In genomic region chr6:48706130-48706529, GRCm38 (mm10) we compare ENCODE assay signal across 14 mouse cellular contexts. TPM values are rescaled to one million over a fixed set of nuclear protein-coding genes. Genes with fewer than 3 reads are reported as not detected.
DNase-seq lines count a peak whose midpoint lies in the region; ATAC-seq and TF ChIP-seq lines count a peak whose summit lies in the region.
"Had no signal": no experiment of that assay in that cellular context is flagged by ENCODE, and none has a peak within 500 bp of the region (broad histone marks: within the 10 kb centered on the region; RNA-seq: fewer than 3 reads in every experiment).

No protein-coding gene starts in this region.

- 35% methylated on average over 3 of the region's 3 CpGs for WGBS in heart, embryonic 16.5 days
- WGBS in lung, postnatal 0 days: 24% methylated on average over 3 of the region's 3 CpGs
- 60% methylated on average over 3 of the region's 3 CpGs for WGBS in small intestine, adult 2 months

- peak overlapping the region; percentile 54 for H3K9ac ChIP-seq in heart, embryonic 16.5 days (ENCODE audit: low read length)
- peak overlapping the region; percentile 52; the same call in 1 of the 2 replicates for H3K9ac ChIP-seq in lung, postnatal 0 days (replicated peaks; ENCODE audit: low read depth)
- H3K9ac ChIP-seq: forebrain, embryonic 13.5 days had no signal

- no peak for TF ChIP-seq POLR2A in small intestine, adult 2 months (IDR thresholded peaks at IDR 0.05; ENCODE audit: low read depth, low read length)

- peak overlapping the region; percentile 38 for H3K4me3 ChIP-seq in heart, embryonic 16.5 days (ENCODE audit: low read length)
- H3K4me3 ChIP-seq in lung, postnatal 0 days (ENCODE audit: low read depth, low read length): peak overlapping the region; percentile 24; the same call in 1 of the 2 replicates
- H3K4me3 ChIP-seq in brown adipose tissue, adult 24 weeks (ENCODE audit: insufficient read depth, low read depth, low read length): peak overlapping the region; percentile 72
- peak overlapping the region; percentile 52 for H3K4me3 ChIP-seq in small intestine, adult 2 months (ENCODE audit: low read depth, low read length)
- H3K4me3 ChIP-seq: forebrain, embryonic 13.5 days had no signal

- peaks cover 4% of the 10 kb centered on the region; the same call in 1 of the 2 replicates for H3K36me3 ChIP-seq in heart, embryonic 16.5 days (ENCODE audit: control insufficient read depth, insufficient read depth)
- H3K36me3 ChIP-seq in lung, postnatal 0 days (ENCODE audit: insufficient read depth, low read length): no peaks in the 10 kb centered on the region
- peaks cover 4% of the 10 kb centered on the region for H3K36me3 ChIP-seq in small intestine, adult 2 months (ENCODE audit: control insufficient read depth, insufficient read depth, low read length)

- no peak; the same call in 1 of the 2 replicates for ATAC-seq in heart, embryonic 16.5 days (replicated peaks; ENCODE audit: extremely low read depth, insufficient read depth, low FRiP score)
- ATAC-seq in lung, postnatal 0 days: no peak
- no peak for ATAC-seq in frontal cortex, adult (ENCODE audit: low TSS enrichment)
- ATAC-seq: forebrain, embryonic 13.5 days had no signal

- H3K9me3 ChIP-seq in heart, embryonic 16.5 days (replicated peaks; ENCODE audit: control insufficient read depth, low read length): no peaks in the 10 kb centered on the region; the same call in 1 of the 2 replicates
- H3K9me3 ChIP-seq in lung, postnatal 0 days (ENCODE audit: low read length): no peaks in the 10 kb centered on the region
- H3K9me3 ChIP-seq: forebrain, embryonic 13.5 days had no signal

- H3K4me1 ChIP-seq in heart, embryonic 16.5 days (ENCODE audit: control insufficient read depth, insufficient read depth, low read length): no peaks in the 10 kb centered on the region
- H3K4me1 ChIP-seq in lung, postnatal 0 days (ENCODE audit: insufficient read depth, low read depth, low read length): no peaks in the 10 kb centered on the region
- peaks cover 22% of the 10 kb centered on the region for H3K4me1 ChIP-seq in brown adipose tissue, adult 24 weeks (ENCODE audit: control insufficient read depth, insufficient read depth, insufficient read length, low read length)
- H3K4me1 ChIP-seq in small intestine, adult 2 months (ENCODE audit: control insufficient read depth, insufficient read depth, insufficient read length, low read length): no peaks in the 10 kb centered on the region
- H3K4me1 ChIP-seq: forebrain, embryonic 13.5 days had no signal

- DNase-seq in heart, postnatal 10 days: no peak
- DNase-seq in lung, postnatal 0 days (ENCODE audit: low spot score): no peak
- DNase-seq in lung, postnatal 14 days: no peak
- DNase-seq in layer of hippocampus, postnatal 25 days (ENCODE audit: extremely low spot score in 1 of 2, low spot score in 1 of 2): no peak
- DNase-seq: cerebellum, adult 9-10 months; thymus, postnatal 4 days had no signal

- peak overlapping the region; percentile 73 for H3K27ac ChIP-seq in heart, embryonic 16.5 days (ENCODE audit: low read length)
- H3K27ac ChIP-seq in lung, postnatal 0 days (ENCODE audit: low read length): peak overlapping the region; percentile 76
- H3K27ac ChIP-seq in brown adipose tissue, adult 24 weeks (replicated peaks; ENCODE audit: low read depth, low read length): peak overlapping the region; percentile 98
- peak overlapping the region; percentile 78 for H3K27ac ChIP-seq in small intestine, adult 2 months (ENCODE audit: insufficient read depth, low read depth, low read length)
- H3K27ac ChIP-seq: forebrain, embryonic 13.5 days had no signal

- H3K27me3 ChIP-seq in heart, embryonic 16.5 days (ENCODE audit: control insufficient read depth, insufficient read depth, low read length): no peaks in the 10 kb centered on the region
- no peaks in the 10 kb centered on the region for H3K27me3 ChIP-seq in lung, postnatal 0 days (replicated peaks; ENCODE audit: insufficient read depth, low read length)
- H3K27me3 ChIP-seq in small intestine, adult 2 months (ENCODE audit: control insufficient read depth, insufficient read depth, low read length): no peaks in the 10 kb centered on the region
- H3K27me3 ChIP-seq: forebrain, embryonic 13.5 days had no signal

- no peak for TF ChIP-seq CTCF in lung, postnatal 0 days (IDR thresholded peaks at IDR 0.05)
- no peak for TF ChIP-seq CTCF in small intestine, adult 2 months (IDR thresholded peaks at IDR 0.05; ENCODE audit: extremely low read depth, insufficient read length, insufficient replicate concordance, low read depth, low read length)

- intact Hi-C loops in heart, postnatal 10 days (cut with DNase I): loop anchor here (2.0 kb wide), 2 partner anchors 41 to 59 kb away; partner anchors contain the start of genes Gimap5 and Gimap8

- TF ChIP-seq EP300 in lung, postnatal 0 days (IDR thresholded peaks at IDR 0.05): no peak

- H3K4me2 ChIP-seq in heart, embryonic 16.5 days (ENCODE audit: low read depth, low read length): peak overlapping the region; percentile 43
- H3K4me2 ChIP-seq in lung, postnatal 0 days (replicated peaks; ENCODE audit: low read depth, low read length): peak overlapping the region; percentile 34
- H3K4me2 ChIP-seq: forebrain, embryonic 13.5 days had no signal

RNA-seq across cellular contexts. Expression of gene Gimap6, which starts 1.9 kb away (rescaled TPM):
- 42.5 and 46.8 TPM in 2 replicates for polyA plus RNA-seq in heart, embryonic 16.5 days (2015; fragmentation: Nextera tagmentation; extraction: Ambion mirVana)
- total RNA-seq in heart, postnatal 10 days (2021): 10 to 100 TPM; 73.8 to 74.5 TPM
- polyA plus RNA-seq in lung, postnatal 0 days (2015; fragmentation: Nextera tagmentation; extraction: Ambion mirVana): 75.4 and 91.2 TPM in 2 replicates
- polyA plus RNA-seq in brown adipose tissue, adult 24 weeks (2012; ENCODE audit: insufficient read depth, insufficient read length, missing spikeins): 27.2 and 40.0 TPM in 2 replicates
- 2.0 and 5.0 TPM in 2 replicates for polyA plus RNA-seq in small intestine, adult 2 months (2012; rRNA removed)
- total RNA-seq in layer of hippocampus, postnatal 25 days (2021): 1 to 10 TPM; 4.9 to 5.2 TPM

RNA-seq across cellular contexts. Expression of gene Gm28053, which starts 12.3 kb away (rescaled TPM):
- 2.3 and 5.2 TPM in 2 replicates for polyA plus RNA-seq in heart, embryonic 16.5 days (2015; fragmentation: Nextera tagmentation; extraction: Ambion mirVana)
- total RNA-seq in heart, postnatal 10 days (2021): 1 to 10 TPM; 5.0 to 6.6 TPM
- 2.2 and 6.0 TPM in 2 replicates for polyA plus RNA-seq in lung, postnatal 0 days (2015; fragmentation: Nextera tagmentation; extraction: Ambion mirVana)
- not detected in 2 replicates for polyA plus RNA-seq in brown adipose tissue, adult 24 weeks (2012; ENCODE audit: insufficient read depth, insufficient read length, missing spikeins)
- polyA plus RNA-seq in small intestine, adult 2 months (2012; rRNA removed): not detected in 2 replicates
- 1 to 10 TPM in 1 of 2 experiments, not detected in 1; 1.1 TPM for total RNA-seq in layer of hippocampus, postnatal 25 days (2021)
- total RNA-seq: left cerebral cortex, postnatal 36 days had no signal
- polyA plus RNA-seq: embryonic facial prominence, embryonic 11.5 days had no signal

RNA-seq across cellular contexts. Expression of gene Gimap7, which starts 12.3 kb away (rescaled TPM):
- 0.43 TPM in 1 of 2 replicates, not detected in the other for polyA plus RNA-seq in heart, embryonic 16.5 days (2015; fragmentation: Nextera tagmentation; extraction: Ambion mirVana)
- total RNA-seq in heart, postnatal 10 days (2021): not detected
- 0.14 and 0.21 TPM in 2 replicates for polyA plus RNA-seq in lung, postnatal 0 days (2015; fragmentation: Nextera tagmentation; extraction: Ambion mirVana)
- not detected in 2 replicates for polyA plus RNA-seq in brown adipose tissue, adult 24 weeks (2012; ENCODE audit: insufficient read depth, insufficient read length, missing spikeins)
- 1.5 and 2.5 TPM in 2 replicates for polyA plus RNA-seq in small intestine, adult 2 months (2012; rRNA removed)
- total RNA-seq in layer of hippocampus, postnatal 25 days (2021): not detected
- total RNA-seq: gastrocnemius, postnatal 4 days; left cerebral cortex, postnatal 36 days had no signal
- polyA plus RNA-seq: embryonic facial prominence, embryonic 11.5 days; forebrain, embryonic 13.5 days had no signal

RNA-seq across cellular contexts. Expression of gene Gimap4, which starts 21.8 kb away (rescaled TPM):
- 35.8 and 37.0 TPM in 2 replicates for polyA plus RNA-seq in heart, embryonic 16.5 days (2015; fragmentation: Nextera tagmentation; extraction: Ambion mirVana)
- 10 to 100 TPM; 46.9 to 57.4 TPM for total RNA-seq in heart, postnatal 10 days (2021)
- polyA plus RNA-seq in lung, postnatal 0 days (2015; fragmentation: Nextera tagmentation; extraction: Ambion mirVana): 129 and 151 TPM in 2 replicates
- polyA plus RNA-seq in brown adipose tissue, adult 24 weeks (2012; ENCODE audit: insufficient read depth, insufficient read length, missing spikeins): 13.3 and 27.1 TPM in 2 replicates
- 4.3 and 9.3 TPM in 2 replicates for polyA plus RNA-seq in small intestine, adult 2 months (2012; rRNA removed)
- total RNA-seq in layer of hippocampus, postnatal 25 days (2021): not detected

RNA-seq across cellular contexts. Expression of gene Gimap9, which starts 30.2 kb away (rescaled TPM):
- polyA plus RNA-seq in heart, embryonic 16.5 days (2015; fragmentation: Nextera tagmentation; extraction: Ambion mirVana): 8.6 and 17.5 TPM in 2 replicates
- total RNA-seq in heart, postnatal 10 days (2021): 1 to 10 TPM; 6.0 to 7.5 TPM
- polyA plus RNA-seq in lung, postnatal 0 days (2015; fragmentation: Nextera tagmentation; extraction: Ambion mirVana): 14.2 and 15.1 TPM in 2 replicates
- polyA plus RNA-seq in brown adipose tissue, adult 24 weeks (2012; ENCODE audit: insufficient read depth, insufficient read length, missing spikeins): 2.5 and 5.9 TPM in 2 replicates
- polyA plus RNA-seq in small intestine, adult 2 months (2012; rRNA removed): 0.27 and 0.62 TPM in 2 replicates
- under 1 TPM in 1 of 2 experiments, not detected in 1; 0.64 TPM for total RNA-seq in layer of hippocampus, postnatal 25 days (2021)
